Mouse (Mus musculus) heart, embryonic 13.5 days (tissue): Measurements from ENCODE around the gene Scnm1. TPM values are rescaled to one million over a fixed set of nuclear protein-coding genes. Genes with fewer than 3 reads are reported as not detected.
A peak's percentile ranks its signal among the peaks of the same experiment; 100 is the strongest.

Experiments used
- ATAC-seq: fragments of 200-750 bp; cut with Nextera tagmentation; 2 replicates; pipeline ENCODE4 v1.8.0; 2017; ENCODE audit warnings: moderate TSS enrichment; ENCODE audit not compliant: insufficient number of reproducible peaks, low FRiP score, low TSS enrichment; ENCODE audit errors: extremely low read depth
- H3K27ac ChIP-seq: fragments of 300-500 bp; sonication (generic); replicated peaks from 2 replicates; pipeline ENCODE4 v1.5.1; 2015; ENCODE audit warnings: moderate library complexity, mild to moderate bottlenecking, inconsistent platforms
- H3K27me3 ChIP-seq: fragments of 300-500 bp; sonication (generic); replicated peaks from 2 replicates; pipeline ENCODE4 v1.6.1; 2015; ENCODE audit warnings: mild to moderate bottlenecking, inconsistent platforms
- H3K36me3 ChIP-seq: fragments of 300-500 bp; sonication (generic); 2 replicates; pipeline ENCODE4 v1.6.1; 2015; ENCODE audit warnings: mild to moderate bottlenecking, inconsistent platforms
- H3K4me1 ChIP-seq: fragments of 300-500 bp; sonication (generic); 2 replicates; pipeline ENCODE4 v1.6.1; 2015; ENCODE audit warnings: inconsistent platforms
- H3K4me2 ChIP-seq: fragments of 300-500 bp; sonication (generic); 2 replicates; pipeline ENCODE4 v1.6.1; 2015; ENCODE audit warnings: inconsistent platforms, mild to moderate bottlenecking, moderate library complexity
- H3K4me3 ChIP-seq: fragments of 300-500 bp; sonication (generic); 2 replicates; pipeline ENCODE4 v1.5.1; 2015; ENCODE audit warnings: moderate library complexity, mild to moderate bottlenecking, inconsistent platforms
- H3K9ac ChIP-seq: fragments of 300-500 bp; sonication (generic); 2 replicates; pipeline ENCODE4 v1.6.1; 2015; ENCODE audit warnings: inconsistent platforms, mild to moderate bottlenecking, moderate library complexity
- H3K9me3 ChIP-seq: fragments of 300-500 bp; sonication (generic); 2 replicates; pipeline ENCODE4 v1.6.1; 2016; ENCODE audit warnings: inconsistent platforms
- WGBS: fragments of 180-500 bp; shearing (Covaris S2); methylation state at CpG from one replicate; pipeline ENCODE4 v1.1.7; 2015; ENCODE audit warnings: mixed read lengths; 5-methylcytosine and 5-hydroxymethylcytosine counted together
- polyA plus RNA-seq: library from polyadenylated mRNA; unstranded; fragments of >200 nt; fragmentation: Nextera tagmentation; extraction: Ambion mirVana; gene quantifications from 2 replicates; pipeline ENCODE4 v1.2.1, GENCODE M21; 2015

Scnm1 gene
- polyA plus RNA-seq: 51.7 and 54.2 TPM in 2 replicates

DNA sequence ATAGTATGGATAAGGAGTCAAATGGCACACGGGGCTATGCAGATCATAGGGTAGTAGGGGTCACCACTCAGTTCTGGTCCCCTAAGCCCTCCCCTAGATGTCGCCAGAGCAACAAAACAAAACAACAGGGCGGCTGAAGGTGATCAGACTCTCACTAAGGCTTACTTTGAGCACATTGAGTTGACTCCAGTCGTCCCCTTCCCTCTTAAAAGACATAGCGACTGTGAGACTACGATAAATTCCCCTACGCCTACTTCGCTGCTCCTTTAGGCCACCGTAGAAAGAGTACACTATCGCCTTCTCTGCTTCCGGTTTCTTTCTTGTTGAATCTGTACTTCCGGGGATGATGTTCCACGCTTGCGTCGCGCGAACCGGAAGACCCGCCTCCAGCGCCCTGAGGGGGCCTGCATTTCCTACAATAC lies at the start of gene Scnm1, which contains the start of gene Lysmd1:
Scnm1 (minus strand) TSS at position 332 of the 422 bp plus-strand sequence.
Lysmd1 (plus strand) TSS at position 409 of the 422 bp plus-strand sequence.
- Histone ChIP-seq H3K4me1 (peaks cover 22% of the 10 kb centered on the region), H3K9ac (peak within 1 kb of the TSS; percentile 90), H3K4me2 (peak within 1 kb of the TSS; percentile 87), H3K4me3 (peak within 1 kb of the TSS; percentile 73), H3K36me3 (peaks cover 40% of the 10 kb centered on the region), H3K27me3 (no peaks in the 10 kb centered on the region), H3K27ac (peak within 1 kb of the TSS; percentile 79), H3K9me3 (no peaks in the 10 kb centered on the region)
- peak; percentile 70; the same call in 1 of the 2 replicates for ATAC-seq
- WGBS: 0% methylated on average over 20 of the region's 20 CpGs

DNA sequence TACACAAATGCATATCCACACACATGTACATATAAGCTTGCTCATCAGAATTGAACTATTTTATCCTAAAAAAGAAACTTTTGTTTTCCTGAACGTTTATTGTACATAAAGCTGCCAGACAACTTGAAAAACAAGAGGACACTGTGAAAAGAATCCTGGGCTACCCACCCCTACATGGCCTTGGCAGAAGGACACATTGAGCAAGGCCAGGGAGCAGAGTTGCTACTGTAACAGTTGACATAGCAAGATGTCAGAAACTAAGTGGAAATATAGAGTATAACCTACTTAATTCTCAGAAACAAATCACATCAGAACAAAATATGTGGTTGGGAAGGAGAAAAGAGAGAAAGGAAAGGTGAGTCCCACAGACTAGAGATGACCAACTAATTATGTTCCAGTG lies 48.0 kb upstream of the Scnm1 start:
- no peak overlapping the region for H3K4me3 ChIP-seq
- peaks cover 46% of the 10 kb centered on the region for H3K36me3 ChIP-seq
- H3K4me2 ChIP-seq: no peak overlapping the region
- H3K27me3 ChIP-seq: no peaks in the 10 kb centered on the region
- no peak for ATAC-seq
- no peaks in the 10 kb centered on the region for H3K4me1 ChIP-seq
- 52% methylated on average over 1 of the region's 1 CpGs for whole genome bisulfite sequencing
- no peaks in the 10 kb centered on the region for H3K9me3 ChIP-seq
- no peak overlapping the region for H3K27ac ChIP-seq
- no peak overlapping the region for H3K9ac ChIP-seq

DNA sequence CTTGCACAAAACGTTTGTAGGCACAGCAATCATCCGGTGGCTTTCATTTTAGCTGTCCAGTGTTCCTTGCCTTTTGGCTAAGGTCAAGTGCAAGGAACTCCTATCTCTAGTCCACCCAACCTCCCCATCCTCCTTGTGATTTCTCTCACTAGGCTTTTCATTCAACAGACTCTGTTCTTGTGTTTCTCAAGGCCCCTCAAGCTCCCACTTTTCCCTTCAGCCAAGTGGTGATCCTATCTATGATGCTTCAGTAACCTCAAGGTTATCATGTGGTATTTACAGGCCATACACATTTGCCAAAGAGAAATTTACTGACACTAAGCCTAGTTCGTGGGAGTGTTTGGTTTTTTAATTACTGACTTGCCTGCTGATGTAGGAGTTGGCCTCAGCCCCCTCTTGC lies 46.1 kb upstream of the Scnm1 start:
- H3K27me3 ChIP-seq: peaks cover 8% of the 10 kb centered on the region; the same call in 1 of the 2 replicates
- no peaks in the 10 kb centered on the region for H3K4me1 ChIP-seq
- WGBS: 51% methylated on average over 3 of the region's 3 CpGs
- H3K4me2 ChIP-seq: no peak overlapping the region
- no peak overlapping the region for H3K9ac ChIP-seq
- no peak for ATAC-seq
- H3K9me3 ChIP-seq: no peaks in the 10 kb centered on the region
- H3K36me3 ChIP-seq: peaks cover 26% of the 10 kb centered on the region
- no peak overlapping the region for H3K4me3 ChIP-seq
- no peak overlapping the region for H3K27ac ChIP-seq

DNA sequence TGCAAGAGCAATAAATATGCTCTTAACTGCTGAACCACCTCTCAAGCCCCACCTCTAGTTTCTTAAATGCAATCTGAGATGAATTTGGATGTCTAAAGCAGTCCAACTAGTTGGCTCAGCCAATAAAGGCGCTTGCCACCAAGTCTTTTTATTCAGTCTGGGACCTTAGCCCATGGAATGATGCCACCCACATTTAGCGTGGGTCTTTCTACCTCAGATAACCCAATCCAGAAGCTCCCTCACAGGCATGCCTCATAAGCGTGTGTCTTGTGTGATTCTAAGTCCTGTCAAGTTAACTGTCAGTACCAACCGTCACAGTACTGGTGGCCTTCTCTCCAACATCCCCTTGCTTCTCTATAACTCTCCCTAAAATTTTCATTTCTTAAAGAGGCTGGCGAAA lies 45.1 kb upstream of the Scnm1 start:
- no peak overlapping the region for H3K9ac ChIP-seq
- 81% methylated on average over 5 of the region's 5 CpGs for WGBS

DNA sequence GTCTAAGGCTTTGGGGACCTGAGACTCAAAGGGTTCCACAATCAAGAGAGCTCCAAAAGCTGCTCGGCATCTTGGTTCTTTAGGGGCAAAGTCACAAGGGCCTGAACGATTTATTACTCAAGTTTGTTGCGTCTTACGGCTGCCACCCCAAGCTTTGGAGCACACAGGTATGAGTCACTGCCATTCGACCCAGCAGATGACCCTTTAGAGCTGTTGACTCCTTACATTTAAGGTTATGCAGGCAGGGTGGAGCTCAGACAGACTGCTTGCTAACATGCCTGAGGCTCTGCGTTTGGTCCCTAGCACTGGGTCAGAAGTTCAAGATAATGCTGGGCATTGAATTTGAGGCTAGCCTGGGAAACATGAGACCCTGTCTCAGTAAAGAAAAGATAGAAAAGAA lies 43.8 kb upstream of the Scnm1 start:
- 64% methylated on average over 6 of the region's 6 CpGs for WGBS
- Histone ChIP-seq H3K4me3 (no peak overlapping the region), H3K36me3 (peaks cover 4% of the 10 kb centered on the region), H3K9me3 (no peaks in the 10 kb centered on the region), H3K9ac (no peak overlapping the region), H3K27me3 (peaks cover 31% of the 10 kb centered on the region), H3K4me2 (no peak overlapping the region), H3K4me1 (peaks cover 15% of the 10 kb centered on the region), H3K27ac (no peak overlapping the region)
- no peak for ATAC-seq

More for the DNA sequence above, 45.1 kb upstream of the Scnm1 start:
- peaks cover 18% of the 10 kb centered on the region for H3K27me3 ChIP-seq
- H3K36me3 ChIP-seq: peaks cover 17% of the 10 kb centered on the region
- no peak overlapping the region for H3K4me3 ChIP-seq
- no peak overlapping the region for H3K27ac ChIP-seq
- no peak for ATAC-seq
- no peaks in the 10 kb centered on the region for H3K9me3 ChIP-seq
- H3K4me2 ChIP-seq: no peak overlapping the region
- peaks cover 2% of the 10 kb centered on the region for H3K4me1 ChIP-seq

DNA sequence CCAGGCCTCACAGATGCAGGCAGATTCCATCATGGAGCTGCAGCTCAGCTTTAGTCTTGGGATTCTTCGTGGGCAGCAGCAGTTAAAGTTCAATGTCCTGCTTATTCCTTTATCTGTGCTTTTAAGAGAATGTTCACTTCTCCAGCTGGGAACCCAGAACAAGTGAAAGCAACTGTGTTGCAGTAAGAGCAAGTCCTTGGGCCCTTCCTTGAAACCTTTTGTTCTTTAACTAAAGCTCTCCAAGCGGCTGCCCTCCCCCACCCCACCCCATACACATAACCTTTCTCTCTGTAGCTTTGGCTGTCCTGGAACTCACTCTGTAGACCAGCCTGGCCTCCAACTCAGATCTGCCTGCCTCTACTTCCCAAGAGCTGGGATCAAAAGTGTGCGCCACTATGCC lies 42.7 kb upstream of the Scnm1 start:
- no peak overlapping the region for H3K9ac ChIP-seq
- WGBS: 60% methylated on average over 3 of the region's 3 CpGs
- H3K9me3 ChIP-seq: no peaks in the 10 kb centered on the region
- no peak overlapping the region for H3K4me2 ChIP-seq
- no peak overlapping the region for H3K27ac ChIP-seq
- peaks cover 42% of the 10 kb centered on the region for H3K27me3 ChIP-seq
- peaks cover 12% of the 10 kb centered on the region for H3K36me3 ChIP-seq
- no peak overlapping the region for H3K4me3 ChIP-seq
- ATAC-seq: no peak
- peaks cover 19% of the 10 kb centered on the region for H3K4me1 ChIP-seq

DNA sequence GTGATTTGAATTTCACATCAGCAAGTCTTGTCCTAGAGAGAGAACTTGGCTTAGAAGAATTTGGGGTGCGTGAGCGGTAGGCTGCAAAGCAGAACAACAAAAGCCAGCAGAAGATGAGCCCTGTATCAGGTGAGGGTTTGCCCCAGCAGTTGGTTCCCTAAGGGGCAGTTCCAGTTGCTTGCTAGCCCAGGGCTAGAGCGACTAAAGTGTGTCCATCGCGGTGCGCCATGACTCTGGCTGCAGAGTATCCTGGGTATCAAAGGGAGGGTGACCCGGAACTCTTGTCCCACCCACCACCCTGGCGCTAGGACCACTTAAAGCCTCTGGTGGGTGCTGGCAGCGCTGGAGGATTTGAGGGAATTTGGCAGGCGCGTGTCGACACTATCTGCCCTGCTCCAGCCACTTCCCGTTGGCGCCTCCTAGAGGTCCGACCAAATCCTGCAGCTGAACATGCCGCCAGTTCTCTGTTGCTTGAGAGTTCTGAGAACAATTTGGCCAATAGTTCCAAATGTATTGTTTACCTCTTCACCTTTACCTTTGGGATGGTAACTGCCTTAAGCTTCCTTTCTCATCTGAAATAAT lies 40.3 kb upstream of the Scnm1 start:
- Histone ChIP-seq H3K27me3 (peaks cover 66% of the 10 kb centered on the region), H3K27ac (no peak overlapping the region), H3K4me2 (peak overlapping the region; percentile 76), H3K4me1 (peaks cover 19% of the 10 kb centered on the region), H3K36me3 (peaks cover 34% of the 10 kb centered on the region), H3K4me3 (peak overlapping the region; percentile 50), H3K9me3 (no peaks in the 10 kb centered on the region), H3K9ac (peak overlapping the region; percentile 73)
- 3% methylated on average over 16 of the region's 16 CpGs for WGBS
- ATAC-seq: no peak

DNA sequence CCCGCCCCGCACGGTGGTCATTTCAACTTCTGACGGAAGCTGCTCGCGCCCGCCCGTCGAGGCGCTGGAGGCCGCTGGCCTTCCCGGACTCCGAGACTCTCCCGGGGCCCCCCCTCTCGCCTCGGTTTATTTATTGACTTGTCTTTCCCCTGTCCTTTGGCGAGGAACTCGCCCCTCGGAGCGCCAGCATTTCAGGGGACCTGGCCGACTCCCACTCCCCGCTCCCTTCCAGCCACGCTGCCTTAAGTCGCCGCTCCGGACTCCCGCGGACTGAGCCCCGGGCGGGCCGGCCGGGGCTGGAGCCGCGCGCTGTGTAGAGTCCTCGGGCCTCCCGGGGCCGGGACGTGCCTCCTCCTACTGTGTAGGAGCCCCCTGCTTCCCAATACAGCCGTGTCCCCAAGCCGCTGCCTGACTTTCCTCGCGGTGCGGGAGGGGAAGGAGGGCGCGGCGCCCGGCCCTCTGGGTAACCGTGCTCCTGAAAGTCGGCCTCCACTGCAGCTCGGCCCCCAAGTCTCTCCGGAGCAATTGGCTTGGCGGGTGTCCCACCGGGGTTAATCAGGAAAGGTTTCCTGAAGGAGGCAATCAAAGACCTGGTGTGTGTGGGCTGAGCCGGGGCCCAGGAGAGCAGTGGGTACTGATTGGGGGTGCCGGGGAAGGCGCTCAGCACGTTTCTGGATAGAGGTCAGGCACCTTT lies 39.6 kb upstream of the Scnm1 start:
- H3K36me3 ChIP-seq: peaks cover 36% of the 10 kb centered on the region
- H3K4me1 ChIP-seq: peaks cover 19% of the 10 kb centered on the region
- H3K4me2 ChIP-seq: peak overlapping the region; percentile 76
- peak overlapping the region; percentile 50 for H3K4me3 ChIP-seq
- peaks cover 73% of the 10 kb centered on the region for H3K27me3 ChIP-seq
- 5% methylated on average over 58 of the region's 58 CpGs for WGBS
- H3K9ac ChIP-seq: peak overlapping the region; percentile 73
- H3K9me3 ChIP-seq: no peaks in the 10 kb centered on the region
- no peak overlapping the region for H3K27ac ChIP-seq
- ATAC-seq: no peak

DNA sequence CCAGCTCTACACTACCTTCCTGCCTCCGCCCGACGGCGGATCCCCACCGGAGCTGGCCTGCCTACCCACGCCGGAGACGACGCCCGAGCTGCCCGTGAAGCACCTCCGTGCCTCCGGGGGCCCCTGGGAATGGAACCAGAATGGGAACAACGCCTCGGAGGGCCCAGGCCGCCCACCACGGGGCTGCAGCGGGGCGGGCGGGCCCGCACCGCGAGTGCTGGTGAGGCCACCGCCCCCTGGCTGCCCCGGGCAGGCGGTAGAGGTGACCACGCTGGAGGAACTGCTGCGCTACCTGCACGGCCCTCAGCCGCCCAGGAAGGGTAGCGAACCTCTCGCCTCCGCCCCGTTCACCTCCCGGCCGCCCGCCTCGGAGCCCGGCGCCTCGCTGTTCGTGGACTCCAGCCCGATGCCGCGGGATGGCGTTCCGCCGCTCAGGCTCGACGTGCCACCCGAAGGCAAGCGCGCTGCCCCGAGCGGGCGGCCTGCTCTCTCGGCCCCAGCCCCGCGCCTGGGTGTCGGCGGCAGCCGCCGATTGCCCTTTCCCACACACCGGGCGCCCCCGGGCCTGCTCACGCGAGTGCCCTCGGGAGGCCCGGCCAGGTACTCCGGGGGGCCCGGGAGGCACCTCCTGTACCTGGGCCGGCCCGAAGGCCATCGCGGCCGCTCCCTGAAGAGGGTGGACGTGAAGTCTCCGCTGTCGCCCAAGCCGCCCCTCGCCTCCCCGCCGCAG lies 38.9 kb upstream of the Scnm1 start:
- no peaks in the 10 kb centered on the region for H3K9me3 ChIP-seq
- peak overlapping the region; percentile 50 for H3K4me3 ChIP-seq
- peak overlapping the region; percentile 76 for H3K4me2 ChIP-seq
- peaks cover 79% of the 10 kb centered on the region for H3K27me3 ChIP-seq
- H3K9ac ChIP-seq: peak overlapping the region; percentile 73
- no peak for ATAC-seq
- H3K36me3 ChIP-seq: peaks cover 41% of the 10 kb centered on the region
- H3K27ac ChIP-seq: no peak overlapping the region
- 16% methylated on average over 84 of the region's 84 CpGs for WGBS
- peaks cover 19% of the 10 kb centered on the region for H3K4me1 ChIP-seq

DNA sequence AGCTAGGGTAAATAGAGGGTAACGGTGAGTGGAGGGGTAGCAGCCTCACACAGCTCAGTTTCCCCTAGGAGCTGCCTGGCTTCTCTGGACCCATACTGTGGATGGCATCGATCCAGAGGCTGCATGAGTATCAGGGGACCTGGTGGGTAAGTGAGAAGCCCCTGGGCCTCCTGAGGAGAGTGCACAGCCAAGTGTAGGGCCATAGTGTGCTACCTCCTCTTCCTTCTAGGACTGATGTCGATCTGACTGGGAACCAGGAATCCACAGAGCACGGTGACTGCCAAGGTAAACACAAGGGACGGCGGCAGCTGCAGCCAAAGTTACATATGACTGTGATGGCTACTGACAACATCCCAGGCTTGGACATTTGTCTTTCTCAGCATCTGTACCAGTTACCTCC lies 37.3 kb upstream of the Scnm1 start:
- 75% methylated on average over 6 of the region's 6 CpGs for WGBS
- peaks cover 19% of the 10 kb centered on the region for H3K4me1 ChIP-seq
- no peak overlapping the region for H3K27ac ChIP-seq
- H3K27me3 ChIP-seq: peaks cover 88% of the 10 kb centered on the region
- H3K9ac ChIP-seq: no peak overlapping the region
- no peak overlapping the region for H3K4me3 ChIP-seq
- no peaks in the 10 kb centered on the region for H3K9me3 ChIP-seq
- ATAC-seq: no peak
- H3K36me3 ChIP-seq: peaks cover 55% of the 10 kb centered on the region
- no peak overlapping the region for H3K4me2 ChIP-seq

DNA sequence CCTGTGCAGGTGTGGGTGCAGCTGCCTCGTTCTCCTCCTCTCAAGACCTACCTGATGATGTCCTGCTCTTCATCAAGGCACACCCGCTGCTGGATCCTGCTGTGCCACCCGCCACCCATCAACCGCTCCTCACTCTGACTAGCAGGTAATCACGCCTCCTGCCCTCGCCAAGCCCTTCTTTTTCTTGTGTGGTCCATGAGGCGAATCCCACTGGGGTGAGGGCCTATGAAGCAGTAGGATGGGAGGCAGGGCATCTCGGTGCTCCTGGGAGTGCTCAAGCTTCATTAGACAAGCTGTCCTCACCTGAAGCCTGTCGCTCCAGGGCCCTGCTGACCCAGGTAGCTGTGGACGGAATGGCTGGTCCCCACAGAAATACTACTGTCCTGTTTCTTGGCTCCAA lies 36.2 kb upstream of the Scnm1 start:
- Histone ChIP-seq H3K4me1 (peaks cover 20% of the 10 kb centered on the region), H3K36me3 (peaks cover 58% of the 10 kb centered on the region), H3K27ac (no peak overlapping the region), H3K4me2 (no peak overlapping the region), H3K9me3 (no peaks in the 10 kb centered on the region), H3K4me3 (no peak overlapping the region), H3K9ac (no peak overlapping the region), H3K27me3 (peaks cover 81% of the 10 kb centered on the region)
- ATAC-seq: no peak
- whole genome bisulfite sequencing: 81% methylated on average over 10 of the region's 10 CpGs
